Mouse (Mus musculus): ENCODE results near the gene Arhgef33. TPM values are rescaled to one million over a fixed set of nuclear protein-coding genes. Genes with fewer than 3 reads are reported as not detected.

The Arhgef33 gene
- total RNA-seq, 2 experiments from 2014 or later: 0.39 TPM; not detected in 1

GRCm38 (mm10) chr17:80431997-80432396 is 124.8 kb downstream of the Arhgef33 start:
- intact Hi-C loops (cut with DNase I): no loop called here
- no peak for DNase-seq

- DNase-seq: no peak
- intact Hi-C loops (cut with DNase I): no loop called here
Observed at GRCm38 (mm10) chr17:80434430-80434829, 127.2 kb downstream of the Arhgef33 start.

GRCm38 (mm10) chr17:80435680-80436079 is 128.5 kb downstream of the Arhgef33 start:
- DNase-seq: no peak
- intact Hi-C loops (cut with DNase I): no loop called here

GRCm38 (mm10) chr17:80445433-80445832 is 138.2 kb downstream of the Arhgef33 start:
- intact Hi-C loops (cut with DNase I): no loop called here
- no peak for DNase-seq

- intact Hi-C loops (cut with DNase I): no loop called here
- DNase-seq: no peak
Observed at GRCm38 (mm10) chr17:80446470-80446869, 139.3 kb downstream of the Arhgef33 start.

Other genes starting within 250 kb of the Arhgef33 start
- 10 to 100 TPM; 27.0 to 29.3 TPM for gene Hnrnpll, start 245.1 kb upstream of the Arhgef33 start, total RNA-seq (2021)
- gene Galm, start 179.9 kb upstream of the Arhgef33 start, total RNA-seq (2021): 10 to 100 TPM; 11.0 to 12.4 TPM
- gene Srsf7, start 100.1 kb upstream of the Arhgef33 start, total RNA-seq (2021): 10 to 100 TPM; 42.8 to 51.6 TPM
- under 1 TPM in 1 of 2 experiments, not detected in 1; 0.07 TPM for gene Ttc39d, start 99.9 kb upstream of the Arhgef33 start, total RNA-seq (2021)
- 1 to 10 TPM; 3.1 to 3.3 TPM for gene Gemin6, start 83.0 kb upstream of the Arhgef33 start, total RNA-seq (2021)
- gene Morn2, start 17.2 kb upstream of the Arhgef33 start, total RNA-seq (2021): 10 to 100 TPM; 10.0 to 12.5 TPM
- gene Dhx57, start 16.9 kb upstream of the Arhgef33 start, total RNA-seq (2021): 1 to 10 TPM; 8.2 to 9.7 TPM
- not detected for gene Gm10190, start 66.1 kb downstream of the Arhgef33 start, total RNA-seq (2021)
- gene Sos1, start 173.0 kb downstream of the Arhgef33 start, total RNA-seq (2021): 10 to 100 TPM; 14.1 to 15.6 TPM

All from heart, postnatal 14 days (tissue).